Mouse (Mus musculus): ENCODE measurements at regions not wholly inside any gene's neighbourhood (a gene's known extent, or its start where the extent isn't known, plus 50 kb on each side); places are given as distances from the start of the nearest gene placed in this dataset.

DNA sequence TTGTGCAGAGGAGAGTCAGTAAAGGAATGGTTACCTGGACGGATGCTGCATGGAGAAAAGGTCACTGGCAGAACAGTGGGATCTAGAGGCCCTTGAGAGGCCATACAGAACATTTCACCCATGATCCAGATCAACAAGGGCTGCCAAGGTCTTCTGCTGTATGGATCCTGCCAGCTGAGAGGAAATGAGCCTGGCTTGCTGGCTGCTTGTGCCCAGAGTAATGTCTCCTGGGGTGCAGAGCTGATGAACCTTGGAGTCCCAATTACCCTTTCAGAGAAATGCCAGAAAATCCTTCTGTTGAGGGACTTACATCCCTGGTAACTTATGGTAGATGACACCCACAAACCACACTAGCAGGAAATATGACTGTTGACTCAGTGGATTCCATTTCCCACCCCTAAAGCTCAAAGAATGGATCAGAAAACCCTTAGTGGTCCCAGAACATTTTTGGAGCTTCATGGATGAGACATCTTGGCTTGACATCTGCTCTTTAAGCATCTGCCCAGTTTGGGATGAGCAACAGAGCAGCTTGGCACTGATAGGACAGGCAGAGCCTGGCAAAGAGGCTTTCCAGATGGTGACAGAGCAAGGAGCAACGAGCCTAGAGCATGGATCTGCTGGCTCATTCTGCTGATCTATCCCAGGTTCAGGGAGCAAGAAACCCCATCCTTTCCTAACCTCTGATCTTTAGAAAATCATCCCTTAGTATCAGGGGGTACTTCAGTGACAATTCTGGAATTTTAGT, 416.6 kb downstream of the Adra2a start:
- no peak for DNase-seq (ENCODE audit: low spot score in 2 of 2)

- DNase-seq (ENCODE audit: low spot score in 2 of 2): no peak
Measured at GRCm38 (mm10) chr19:54462480-54462879, 418.5 kb downstream of the Adra2a start.

GRCm38 (mm10) chr19:54470034-54470433, 426.1 kb downstream of the Adra2a start:
- no peak for DNase-seq (ENCODE audit: low spot score in 2 of 2)

GRCm38 (mm10) chr19:54498066-54498465, 454.1 kb downstream of the Adra2a start:
- no peak for DNase-seq (ENCODE audit: low spot score in 2 of 2)

DNA sequence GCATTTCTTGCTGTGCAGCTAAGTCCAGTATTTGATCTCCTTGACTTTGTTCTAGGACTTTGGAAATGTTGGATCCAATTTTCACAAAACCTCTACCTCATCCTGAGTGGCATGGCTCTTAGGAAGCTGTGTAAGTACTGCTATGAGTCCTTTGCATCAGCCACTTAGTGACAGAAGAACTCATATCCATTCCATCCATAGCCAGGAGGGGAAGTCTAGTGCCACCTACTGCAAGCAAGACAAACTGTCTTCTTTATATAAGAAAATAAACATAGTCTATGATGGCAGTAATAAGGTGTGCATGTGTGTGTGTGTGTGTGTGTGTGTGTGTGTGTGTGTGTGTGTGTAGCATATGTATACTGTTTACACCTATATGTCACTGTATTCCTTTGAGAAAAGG, 489.9 kb downstream of the Adra2a start:
- no peak for DNase-seq (ENCODE audit: low spot score in 2 of 2)

GRCm38 (mm10) chr19:54555351-54555750, 511.4 kb downstream of the Adra2a start:
- no peak for DNase-seq (ENCODE audit: low spot score in 2 of 2)

GRCm38 (mm10) chr19:54557984-54558383, 514.0 kb downstream of the Adra2a start:
- DNase-seq (ENCODE audit: low spot score in 2 of 2): no peak

- no peak for DNase-seq (ENCODE audit: low spot score in 2 of 2)
Measured at GRCm38 (mm10) chr19:54583574-54583973, 539.6 kb downstream of the Adra2a start.

DNA sequence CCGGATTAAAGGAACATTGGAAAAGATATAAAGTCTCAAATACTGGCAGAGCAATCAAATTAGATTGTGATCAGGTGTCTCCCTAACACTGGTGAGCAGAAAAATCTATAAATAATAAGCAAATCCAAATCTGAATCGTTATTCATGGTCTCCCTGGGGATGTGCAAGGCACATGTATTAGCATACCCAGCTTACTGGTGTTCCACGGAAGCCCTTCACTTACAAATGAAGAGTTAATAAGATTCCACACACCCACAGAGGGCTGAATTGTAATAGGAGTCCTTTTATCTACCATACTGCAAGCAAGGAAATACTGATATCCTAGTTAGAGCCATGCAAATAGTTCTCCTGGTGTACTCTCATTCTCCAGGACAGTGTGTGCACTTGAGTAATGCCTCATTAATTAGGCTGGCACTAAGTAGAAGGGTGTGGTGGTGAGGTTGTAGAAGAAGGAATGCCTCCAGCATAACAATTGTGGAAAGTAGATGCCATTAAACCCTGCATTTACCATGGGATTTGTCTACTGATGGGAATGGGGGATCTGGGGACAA, 540.8 kb downstream of the Adra2a start:
- no peak for DNase-seq (ENCODE audit: low spot score in 2 of 2)

DNA sequence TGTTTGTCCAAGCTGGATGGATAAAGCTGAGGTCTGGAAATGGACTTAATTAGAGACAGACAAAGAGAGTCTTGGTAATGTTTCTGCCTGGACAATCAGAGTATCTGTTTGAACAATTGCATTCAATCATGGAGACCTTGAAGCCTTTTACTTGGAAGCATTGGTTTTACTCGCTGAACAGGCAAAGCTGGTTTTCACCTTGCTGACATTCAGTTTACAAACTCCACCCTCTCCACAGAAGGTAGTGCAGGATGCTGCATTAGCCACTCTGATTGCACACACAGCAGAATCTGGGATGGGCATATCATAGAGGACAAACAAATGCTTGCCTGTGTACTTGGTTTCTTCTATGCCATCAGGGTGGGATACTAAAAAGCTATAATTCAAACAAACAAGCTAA, 541.4 kb downstream of the Adra2a start:
- no peak for DNase-seq (ENCODE audit: low spot score in 2 of 2)

- no peak for DNase-seq (ENCODE audit: low spot score in 2 of 2)
Measured at GRCm38 (mm10) chr19:54603345-54603744, 523.7 kb downstream of the Gpam start.

- DNase-seq (ENCODE audit: low spot score in 2 of 2): no peak
Measured at GRCm38 (mm10) chr19:54605346-54605745, 521.7 kb downstream of the Gpam start.

GRCm38 (mm10) chr19:54616924-54617323, 510.1 kb downstream of the Gpam start:
- DNase-seq (ENCODE audit: low spot score in 2 of 2): no peak

Data from gastrocnemius, adult 8-10 months (tissue).